Mouse (Mus musculus) erythroblast, embryonic 14.5 days (primary cell): ENCODE results near the gene Krt25.

Experiments used
- GATA1 ChIP-seq: IDR thresholded peaks from 2 replicates; pipeline ENCODE4 v1.6.1; 2012; ENCODE audit warnings: low read length, inconsistent platforms, mixed read lengths
- TAL1 ChIP-seq: IDR thresholded peaks from 3 replicates; pipeline ENCODE4 v1.6.1; 2012; ENCODE audit warnings: low read length, inconsistent platforms, mixed read lengths

DNA sequence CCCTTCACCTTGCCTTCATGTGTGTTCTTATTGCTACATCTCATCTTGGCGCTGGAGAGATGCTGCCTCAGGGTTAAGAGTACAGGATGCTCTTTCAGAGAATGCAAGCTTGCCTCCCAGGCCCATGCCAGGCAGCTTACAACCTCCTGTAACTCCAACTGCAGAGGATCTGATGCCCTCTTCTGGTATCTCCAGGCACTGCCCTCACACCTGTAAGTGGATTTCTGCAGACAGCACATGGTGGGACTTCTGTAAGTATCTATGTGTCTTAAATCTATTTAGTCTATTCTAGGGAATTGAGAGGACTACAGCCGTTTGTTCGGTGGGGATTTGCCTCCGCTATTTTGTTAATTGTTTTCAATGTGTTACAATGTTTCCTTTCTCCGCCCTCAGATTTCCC is 29.9 kb downstream of the Krt25 start:
- TF ChIP-seq TAL1 (no peak), GATA1 (no peak)
